Mouse (Mus musculus) heart, postnatal 0 days (tissue): ENCODE data around the gene 9130213A22Rik.

Source experiments
- CTCF ChIP-seq: IDR thresholded peaks from 2 replicates; pipeline ENCODE4 v1.5.1; 2016; ENCODE audit warnings: antibody characterized with exemption, control low read depth, low read depth
- EP300 ChIP-seq: IDR thresholded peaks from 2 replicates; pipeline ENCODE4 v1.6.1; 2016; ENCODE audit warnings: antibody characterized with exemption, low read depth

GRCm38 (mm10) chr11:69123693-69124497 is 1.5 kb upstream of the 9130213A22Rik start:
- 0 out of 2 replicates have a peak, but pooled peaks have one; percentile 10 for TF ChIP-seq CTCF
- no peak for TF ChIP-seq EP300
